Mouse (Mus musculus) ovary, postnatal 36 days (tissue): ENCODE measurements around the gene Psg25.
"Not testable (repeated sequence)": the region's sequence is repeated elsewhere in the genome, so short reads cannot be mapped to it uniquely, and the experiment has no call there.

Experiments
- DNase-seq: peaks from one replicate; pipeline ENCODE4 v3.0.0; 2022; ENCODE audit warnings: low spot score, mixed read lengths

The Psg25 gene

DNA sequence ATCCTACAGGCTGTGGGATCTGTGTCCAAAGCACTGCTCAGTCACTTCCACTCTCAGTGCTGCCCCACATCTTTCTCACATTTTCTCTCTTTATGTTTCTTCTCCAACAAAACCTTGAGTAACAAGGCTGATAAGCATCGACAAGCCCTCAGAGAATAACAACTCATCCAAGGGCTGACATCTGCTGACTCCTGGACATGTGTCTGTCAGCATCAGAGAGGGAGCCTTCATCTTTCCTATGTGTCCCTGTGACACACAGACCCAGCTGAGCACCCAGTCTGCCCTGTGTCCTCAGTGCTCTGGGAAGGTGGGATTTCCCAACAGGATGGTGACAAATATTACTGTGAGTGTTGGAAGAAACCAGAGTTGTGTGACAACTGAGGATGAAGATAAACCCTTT lies at the start of gene Psg25:
Gene Psg25 (minus strand): TSS at position 101 of the 400 bp plus-strand sequence.
- no peak for DNase-seq

- DNase-seq, result no peak
Observed at GRCm38 (mm10) chr7:18567205-18567604, 35.1 kb upstream of the Psg25 start, which contains the start of gene Psg27. TSS of gene Psg27 (minus strand) at chr7:18567305.

DNA sequence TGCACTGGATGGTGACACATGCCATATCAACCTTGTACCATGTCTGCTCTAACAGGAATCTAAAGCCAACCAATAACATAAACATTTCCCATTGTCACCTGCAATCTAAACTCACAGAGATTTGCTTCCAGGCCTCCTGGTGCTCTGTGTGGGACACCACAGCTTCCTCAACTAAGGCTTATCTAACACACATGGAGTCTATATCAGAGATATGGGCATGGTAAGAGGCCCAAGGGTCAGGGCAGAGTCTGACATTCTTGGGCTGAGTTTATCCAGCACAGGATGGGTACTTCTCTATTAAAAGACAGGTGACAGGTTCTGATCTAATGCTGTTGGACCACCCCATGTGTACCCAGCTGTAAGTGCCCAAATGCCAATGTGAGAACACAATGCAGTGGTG lies 27.8 kb upstream of the Psg25 start:
- DNase-seq, result no peak

GRCm38 (mm10) chr7:18555751-18556150 lies 23.7 kb upstream of the Psg25 start:
- DNase-seq, result not testable (repeated sequence)

DNA sequence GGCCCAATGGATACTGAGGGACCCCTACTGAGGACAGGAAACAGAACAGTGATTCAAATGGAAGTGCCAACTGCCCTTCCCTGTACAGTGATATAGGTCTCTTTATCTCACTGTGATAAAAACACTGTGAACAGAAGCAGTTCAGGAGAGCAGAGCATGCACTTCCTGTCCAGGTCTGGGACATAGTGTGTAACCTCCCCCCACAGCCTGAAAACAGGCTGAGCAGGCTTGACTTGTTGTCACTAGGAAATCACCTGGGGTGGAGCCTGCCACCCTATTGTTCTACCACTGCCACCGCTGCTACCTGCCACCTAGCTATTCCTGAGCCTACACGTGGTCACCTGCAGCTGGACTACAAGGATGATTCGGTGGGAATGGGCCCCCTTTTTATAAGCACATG lies 1.4 kb upstream of the Psg25 start:
- DNase-seq, result no peak

GRCm38 (mm10) chr7:18524668-18525067 lies 7.4 kb downstream of the Psg25 start:
- no peak for DNase-seq

GRCm38 (mm10) chr7:18512848-18513247 lies 19.2 kb downstream of the Psg25 start:
- DNase-seq, result not testable (repeated sequence)

DNA sequence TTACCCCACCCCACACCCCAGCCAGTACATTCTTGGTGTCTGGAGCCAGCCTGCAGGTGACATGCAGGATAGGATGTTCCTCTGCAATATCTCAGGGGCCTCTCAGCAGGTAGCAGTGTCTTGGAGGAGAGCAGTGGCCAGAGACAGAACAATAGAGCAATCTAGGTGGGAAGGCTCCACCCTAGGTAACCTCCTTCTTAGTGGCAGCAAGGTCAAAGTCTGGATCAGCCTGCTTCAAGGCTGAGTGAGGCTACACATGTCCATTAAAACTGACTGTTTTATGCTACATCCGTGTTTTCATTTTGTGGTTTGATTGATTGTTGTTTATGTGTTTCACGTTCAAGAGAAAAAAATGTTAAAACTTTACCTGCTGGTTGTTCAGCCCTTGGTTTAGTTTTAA lies 19.7 kb downstream of the Psg25 start:
- not testable (repeated sequence) for DNase-seq

GRCm38 (mm10) chr7:18511479-18511878 lies 20.6 kb downstream of the Psg25 start:
- DNase-seq, result no peak

- DNase-seq, result no peak
Observed at GRCm38 (mm10) chr7:18484077-18484476, 48.0 kb downstream of the Psg25 start, which contains the start of gene Psg26. TSS of gene Psg26 (minus strand) at chr7:18484177.
